Mouse (Mus musculus) gastrocnemius, postnatal 14 days (tissue): ENCODE data around the gene Clp1. TPM values are rescaled to one million over a fixed set of nuclear protein-coding genes. Genes with fewer than 3 reads are reported as not detected.

ENCODE experiments used
- DNase-seq: peaks from one replicate; pipeline ENCODE4 v3.0.0; 2021; ENCODE audit warnings: mixed read lengths
- intact Hi-C: fragments of 180-260 bp; cut with DNase I; formaldehyde crosslinking; loops from one replicate; pipeline ENCODE4 v1.15.1; 2025; ENCODE audit warnings: low total_unique reads
- long read RNA-seq, 2 experiments: library from polyadenylated mRNA; stranded (forward); transcript quantifications; one replicate each; pipeline ENCODE4 v2.0.0; 2021
- total RNA-seq, 2 experiments: library from RNA; stranded (reverse); gene quantifications; 2 replicates each; pipeline ENCODE4 v1.2.3; 2021

Gene Clp1
- 1 to 10 TPM; 4.1 to 4.9 TPM for total RNA-seq
- long read RNA-seq, experiment 1, transcript Clp1-201 (3 exons, 1,912 nt), result major isoform, 11 of 11 reads
- long read RNA-seq, experiment 1, partial matches to known transcripts, result 0 of 11 reads
- long read RNA-seq, experiment 1, other reads (novel, unspliced or antisense), result 0 of 11 reads
- long read RNA-seq, experiment 2, transcript Clp1-201 (3 exons, 1,912 nt), result major isoform, 10 of 10 reads
- long read RNA-seq, experiment 2, partial matches to known transcripts, result 0 of 10 reads
- long read RNA-seq, experiment 2, other reads (novel, unspliced or antisense), result 0 of 10 reads

- peak; percentile 95 for DNase-seq
- intact Hi-C loops, result no loop called here
Observed at GRCm38 (mm10) chr2:84727172-84727858, at the start of gene Clp1. Clp1 (minus strand) TSS chr2:84727350.

GRCm38 (mm10) chr2:84775665-84776064 lies 48.5 kb upstream of the Clp1 start:
- intact Hi-C loops, result no loop called here
- peak; percentile 47 for DNase-seq

- intact Hi-C loops, result no loop called here
- no peak for DNase-seq
Observed at GRCm38 (mm10) chr2:84775241-84775640, 48.1 kb upstream of the Clp1 start, which contains the start of gene Serping1. Serping1 (minus strand) TSS chr2:84775444.

- intact Hi-C loops, result no loop called here
- peak; percentile 85 for DNase-seq
Observed at GRCm38 (mm10) chr2:84774751-84775150, 47.6 kb upstream of the Clp1 start.

GRCm38 (mm10) chr2:84773195-84773594 lies 46.0 kb upstream of the Clp1 start:
- DNase-seq, result no peak

GRCm38 (mm10) chr2:84772454-84772853 lies 45.3 kb upstream of the Clp1 start:
- DNase-seq, result no peak
- intact Hi-C loops, result no loop called here

More at GRCm38 (mm10) chr2:84773195-84773594, 46.0 kb upstream of the Clp1 start:
- intact Hi-C loops, result no loop called here

- peak; percentile 53 for DNase-seq
- intact Hi-C loops, result no loop called here
Observed at GRCm38 (mm10) chr2:84770501-84770900, 43.4 kb upstream of the Clp1 start.

- intact Hi-C loops, result no loop called here
- no peak for DNase-seq
Observed at GRCm38 (mm10) chr2:84762818-84763217, 35.7 kb upstream of the Clp1 start.

- intact Hi-C loops, result no loop called here
- DNase-seq, result no peak
Observed at GRCm38 (mm10) chr2:84762295-84762694, 35.1 kb upstream of the Clp1 start.

GRCm38 (mm10) chr2:84761840-84762239 lies 34.7 kb upstream of the Clp1 start:
- intact Hi-C loops, result no loop called here
- no peak for DNase-seq

GRCm38 (mm10) chr2:84761309-84761708 lies 34.2 kb upstream of the Clp1 start:
- intact Hi-C loops, result no loop called here
- no peak for DNase-seq

GRCm38 (mm10) chr2:84760777-84761176 lies 33.6 kb upstream of the Clp1 start:
- no peak for DNase-seq
- intact Hi-C loops, result no loop called here

GRCm38 (mm10) chr2:84758542-84759127 lies 31.5 kb upstream of the Clp1 start:
- intact Hi-C loops, result no loop called here
- no peak for DNase-seq

- intact Hi-C loops, result no loop called here
Observed at GRCm38 (mm10) chr2:84757026-84757682, 30.0 kb upstream of the Clp1 start.

GRCm38 (mm10) chr2:84756245-84756644 lies 29.1 kb upstream of the Clp1 start:
- intact Hi-C loops, result no loop called here
- DNase-seq, result no peak

More at GRCm38 (mm10) chr2:84757026-84757682, 30.0 kb upstream of the Clp1 start:
- no peak for DNase-seq

- intact Hi-C loops, result no loop called here
- no peak for DNase-seq
Observed at GRCm38 (mm10) chr2:84750115-84750514, 23.0 kb upstream of the Clp1 start.

- DNase-seq, result no peak
- intact Hi-C loops, result loop anchor here (5.0 kb wide), 1 partner anchor 53 kb away; the partner anchor contains the start of gene Ube2l6
Observed at GRCm38 (mm10) chr2:84744126-84744525, 17.0 kb upstream of the Clp1 start.

- DNase-seq, result peak; percentile 74
- intact Hi-C loops, result loop anchor here (5.0 kb wide), 1 partner anchor 54 kb away; the partner anchor contains the start of gene Ube2l6
Observed at GRCm38 (mm10) chr2:84743561-84743960, 16.4 kb upstream of the Clp1 start, which contains the start of gene Gm19426. Gm19426 (minus strand) TSS chr2:84743655.

- no peak for DNase-seq
- intact Hi-C loops, result loop anchor here (5.0 kb wide), 1 partner anchor 55 kb away; the partner anchor contains the start of gene Ube2l6
Observed at GRCm38 (mm10) chr2:84742451-84743283, 15.5 kb upstream of the Clp1 start.
